Mouse (Mus musculus) megakaryocyte, embryonic 14.5 days (primary cell): ENCODE measurements at regions not wholly inside any gene's neighbourhood (a gene's known extent, or its start where the extent isn't known, plus 50 kb on each side); places are given as distances from the start of the nearest gene placed in this dataset.

Experiments
- FLI1 ChIP-seq: IDR thresholded peaks from 2 replicates; pipeline ENCODE4 v1.6.1; 2012; ENCODE audit warnings: low read length, inconsistent platforms, mixed read lengths
- GATA1 ChIP-seq: IDR thresholded peaks from 3 replicates; pipeline ENCODE4 v1.6.1; 2012; ENCODE audit warnings: mixed read lengths, low read length, inconsistent platforms, borderline replicate concordance

DNA sequence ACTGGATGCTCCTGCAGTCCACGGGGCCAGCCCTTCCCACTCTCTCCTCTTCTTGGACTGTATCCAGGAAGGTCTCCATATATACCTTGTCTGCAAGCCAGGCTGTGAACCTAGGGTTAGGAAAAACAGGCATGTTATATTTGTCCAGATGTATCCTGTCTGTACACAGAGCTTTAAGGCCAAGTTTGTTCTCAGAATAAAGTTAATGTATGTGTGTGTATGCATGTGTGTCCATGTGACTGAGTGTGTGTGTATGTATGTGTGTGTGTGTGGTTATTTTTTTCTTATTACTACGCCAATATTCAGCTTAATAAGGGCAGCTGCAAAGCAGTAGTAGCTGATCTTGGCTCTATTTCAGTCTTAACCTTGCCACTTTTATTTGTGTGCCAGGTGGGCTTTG is 117.7 kb upstream of the Jun start:
- TF ChIP-seq GATA1, result no peak
- no peak for TF ChIP-seq FLI1
